In the genomic region with DNA sequence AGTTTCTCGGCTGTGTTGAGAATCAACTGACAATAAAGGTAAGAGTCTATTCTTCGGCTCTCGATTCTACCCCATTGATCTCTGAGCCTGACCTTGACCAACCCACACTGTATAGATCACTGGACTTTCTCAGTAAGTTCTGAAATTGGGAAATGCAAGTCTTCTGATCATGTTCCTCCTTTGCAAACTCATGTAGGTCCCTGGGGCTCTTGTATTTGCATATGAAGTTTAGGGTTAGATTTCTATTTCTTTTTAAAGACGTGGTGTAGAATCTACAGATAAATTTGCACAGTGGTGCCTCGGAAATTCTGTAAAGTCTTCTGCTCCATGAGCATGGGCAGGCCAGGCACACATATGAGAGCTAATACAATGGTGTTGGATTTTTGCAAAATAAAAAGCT, we compare ENCODE assay signal across 26 mouse cellular contexts.
A peak's percentile ranks its signal among the peaks of the same experiment; 100 is the strongest.
DNase-seq lines count a peak whose midpoint lies in the region; ATAC-seq and TF ChIP-seq lines count a peak whose summit lies in the region.
"Had no signal": no experiment of that assay in that cellular context is flagged by ENCODE, and none has a peak within 500 bp of the region (broad histone marks: within the 10 kb centered on the region; RNA-seq: fewer than 3 reads in every experiment).

No protein-coding gene starts in this region.

- TF ChIP-seq POLR2A in liver, adult 2 months (IDR thresholded peaks at IDR 0.05; ENCODE audit: extremely low read depth, insufficient read depth, low read length): no peak
- no peak for TF ChIP-seq POLR2A in thymus, adult 2 months (IDR thresholded peaks at IDR 0.05; ENCODE audit: control insufficient read depth, extremely low read depth, insufficient read depth, low read length, poor library complexity)

- H3K27me3 ChIP-seq in liver, adult 2 months (ENCODE audit: control insufficient read depth, insufficient read depth, low read length): no peaks in the 10 kb centered on the region
- no peaks in the 10 kb centered on the region for H3K27me3 ChIP-seq in liver, embryonic 11.5 days (replicated peaks; ENCODE audit: control insufficient read depth, insufficient read depth, low read length)
- no peaks in the 10 kb centered on the region for H3K27me3 ChIP-seq in liver, embryonic 14.5 days (ENCODE audit: control insufficient read depth, insufficient read depth, low read length)
- no peaks in the 10 kb centered on the region for H3K27me3 ChIP-seq in thymus, adult 2 months (ENCODE audit: control insufficient read depth, insufficient read depth, low read length)
- H3K27me3 ChIP-seq: heart, embryonic 12.5 days; kidney, embryonic 15.5 days had no signal

- H3K27ac ChIP-seq in liver, adult 2 months (replicated peaks; ENCODE audit: insufficient read depth, low read depth, low read length): no peak overlapping the region
- H3K27ac ChIP-seq in liver, embryonic 11.5 days (ENCODE audit: low read depth, low read length): no peak overlapping the region
- H3K27ac ChIP-seq in liver, embryonic 14.5 days: peak overlapping the region; percentile 96
- no peak overlapping the region for H3K27ac ChIP-seq in thymus, adult 2 months (ENCODE audit: control insufficient read depth, insufficient read depth, low read length)
- H3K27ac ChIP-seq: gastrocnemius, adult 2 months; hindbrain, embryonic 14.5 days; kidney, embryonic 15.5 days; layer of hippocampus, adult 2 months; midbrain, embryonic 10.5 days had no signal

- no peak for ATAC-seq in liver, embryonic 11.5 days (replicated peaks; ENCODE audit: low FRiP score)
- no peak for ATAC-seq in liver, embryonic 14.5 days (ENCODE audit: insufficient read depth)
- peak; percentile 52; the same call in 1 of the 2 replicates for ATAC-seq in neutrophil, adult 5-6 weeks (ENCODE audit: extremely low read depth, insufficient number of reproducible peaks, low FRiP score, poor library complexity, severe bottlenecking)
- ATAC-seq: forebrain, embryonic 16.5 days; lung, postnatal 0 days; midbrain, embryonic 16.5 days had no signal

- no peak overlapping the region for H3K4me3 ChIP-seq in liver, adult 2 months (ENCODE audit: insufficient read depth, low read depth, low read length)
- no peak overlapping the region for H3K4me3 ChIP-seq in liver, embryonic 11.5 days (ENCODE audit: low read depth, low read length)
- no peak overlapping the region for H3K4me3 ChIP-seq in liver, embryonic 14.5 days (ENCODE audit: insufficient read depth in 1 of 2, low read depth in 2 of 2, low read length in 2 of 2)
- no peak overlapping the region for H3K4me3 ChIP-seq in thymus, adult 2 months (ENCODE audit: control insufficient read depth, insufficient read depth, low read length)
- H3K4me3 ChIP-seq: erythroblast, embryonic 14.5 days; gastrocnemius, adult 2 months; heart, embryonic 12.5 days; kidney, embryonic 15.5 days; layer of hippocampus, adult 2 months; midbrain, embryonic 10.5 days had no signal

- H3K9me3 ChIP-seq in liver, embryonic 11.5 days (ENCODE audit: control insufficient read depth, low read length): no peaks in the 10 kb centered on the region
- H3K9me3 ChIP-seq in liver, embryonic 14.5 days (ENCODE audit: control insufficient read depth, low read length): no peaks in the 10 kb centered on the region
- H3K9me3 ChIP-seq: kidney, embryonic 15.5 days; midbrain, embryonic 10.5 days had no signal

- 0 out of 2 replicates have a peak, but pooled peaks cover 6% of the 10 kb centered on the region for H3K4me1 ChIP-seq in liver, adult 2 months (ENCODE audit: control insufficient read depth, insufficient read depth, low read length)
- H3K4me1 ChIP-seq in liver, embryonic 11.5 days (replicated peaks; ENCODE audit: control insufficient read depth, insufficient read depth, low read length): peaks cover 13% of the 10 kb centered on the region
- peaks cover 37 to 44% of the 10 kb centered on the region in 2 experiments for H3K4me1 ChIP-seq in liver, embryonic 14.5 days (replicated peaks; ENCODE audit: control insufficient read depth in 2 of 2, insufficient read depth in 2 of 2, low read length in 1 of 2)
- H3K4me1 ChIP-seq in thymus, adult 2 months (replicated peaks; ENCODE audit: control insufficient read depth, insufficient read depth, low read length): no peaks in the 10 kb centered on the region
- H3K4me1 ChIP-seq: heart, embryonic 12.5 days; kidney, embryonic 15.5 days; midbrain, embryonic 10.5 days had no signal

- WGBS in liver, adult 2 months: 86% methylated on average over 5 of the region's 5 CpGs
- 84% methylated on average over 5 of the region's 5 CpGs for WGBS in liver, embryonic 11.5 days
- WGBS in liver, embryonic 14.5 days (ENCODE audit: insufficient replicate concordance): 79% methylated on average over 5 of the region's 5 CpGs
- 98% methylated on average over 5 of the region's 5 CpGs for WGBS in thymus, adult 2 months

- no peaks in the 10 kb centered on the region for H3K79me2 ChIP-seq in liver, adult 2 months (ENCODE audit: control insufficient read depth, insufficient read depth, low read length)

- no peak for TF ChIP-seq CTCF in liver, adult 2 months (IDR thresholded peaks at IDR 0.05; ENCODE audit: low read depth, low read length)
- no peak for TF ChIP-seq CTCF in liver, embryonic 14.5 days (IDR thresholded peaks at IDR 0.05; ENCODE audit: low read depth)
- TF ChIP-seq CTCF in thymus, adult 2 months (IDR thresholded peaks at IDR 0.05; ENCODE audit: borderline replicate concordance, control insufficient read depth, extremely low read depth, insufficient read depth, low read length, poor library complexity): no peak

- H3K36me3 ChIP-seq in liver, adult 2 months (ENCODE audit: control insufficient read depth, insufficient read depth, low read length): no peaks in the 10 kb centered on the region
- no peaks in the 10 kb centered on the region for H3K36me3 ChIP-seq in liver, embryonic 11.5 days (ENCODE audit: control insufficient read depth, insufficient read depth, low read length)
- H3K36me3 ChIP-seq in liver, embryonic 14.5 days (replicated peaks; ENCODE audit: control insufficient read depth, insufficient read depth, low read depth): no peaks in the 10 kb centered on the region
- no peaks in the 10 kb centered on the region for H3K36me3 ChIP-seq in thymus, adult 2 months (ENCODE audit: control insufficient read depth, insufficient read depth, low read length)
- H3K36me3 ChIP-seq: heart, embryonic 12.5 days; kidney, embryonic 15.5 days; midbrain, embryonic 10.5 days had no signal

- H3K9ac ChIP-seq in liver, adult 2 months (ENCODE audit: low read depth, low read length): no peak overlapping the region
- H3K9ac ChIP-seq in liver, embryonic 11.5 days (ENCODE audit: low read depth, low read length): no peak overlapping the region
- H3K9ac ChIP-seq in liver, embryonic 14.5 days (replicated peaks): no peak overlapping the region
- H3K9ac ChIP-seq: heart, embryonic 12.5 days; hindbrain, embryonic 14.5 days; kidney, embryonic 15.5 days had no signal

- no peak for TF ChIP-seq EP300 in liver, embryonic 14.5 days (IDR thresholded peaks at IDR 0.05; ENCODE audit: low read depth)

- H3K4me2 ChIP-seq in liver, embryonic 11.5 days: no peak overlapping the region
- no peak overlapping the region for H3K4me2 ChIP-seq in liver, embryonic 14.5 days (ENCODE audit: low read depth)
- H3K4me2 ChIP-seq: heart, embryonic 12.5 days; hindbrain, embryonic 14.5 days; kidney, embryonic 15.5 days had no signal

- DNase-seq in liver, adult 2 months (ENCODE audit: extremely low read depth, low read depth, low spot score): peak; percentile 10
- no peak for DNase-seq in liver, embryonic 11.5 days (ENCODE audit: low spot score)
- peak; percentile 42 for DNase-seq in A20 (ENCODE audit: low read depth, low spot score)
- DNase-seq in liver, embryonic 14.5 days (ENCODE audit: low read depth in 3 of 3, low spot score in 3 of 3): no peak
- no peak for DNase-seq in thymus, adult 2 months
- no peak for DNase-seq in heart, adult 8-10 months (ENCODE audit: low spot score)
- DNase-seq: adrenal gland, postnatal 25 days; cerebellum, adult 18-20 months; cerebellum, postnatal 14 days; gastrocnemius, adult 2 months; gastrocnemius, postnatal 36 days; heart, adult 18-20 months; kidney, adult 11 months; kidney, postnatal 25 days; right cerebral cortex, postnatal 4 days; thymus, postnatal 4 days had no signal

Comparison
In these comparisons a context has a peak if more than half of its experiments do, and no peak if none do; other contexts are left out.
1. DNase-seq: peak in liver, adult 2 months (single experiment) and A20 (single experiment); none in liver, embryonic 11.5 days (single experiment), liver, embryonic 14.5 days (0 of 3), thymus, adult 2 months (single experiment) and heart, adult 8-10 months (single experiment).